Mouse (Mus musculus): Measurements from ENCODE around the gene Tpcn2.

GRCm38 (mm10) chr7:145216591-145216990 is 67.2 kb downstream of the Tpcn2 start:
- TF ChIP-seq CTCF (IDR thresholded peaks at IDR 0.05; ENCODE audit: low read depth) (peak; percentile 33), EP300 (IDR thresholded peaks at IDR 0.05; ENCODE audit: low read depth) (no peak)

Data from liver, postnatal 0 days (tissue).